Mouse (Mus musculus): ENCODE results near the gene Vwa5b2.

Vwa5b2 gene

DNA sequence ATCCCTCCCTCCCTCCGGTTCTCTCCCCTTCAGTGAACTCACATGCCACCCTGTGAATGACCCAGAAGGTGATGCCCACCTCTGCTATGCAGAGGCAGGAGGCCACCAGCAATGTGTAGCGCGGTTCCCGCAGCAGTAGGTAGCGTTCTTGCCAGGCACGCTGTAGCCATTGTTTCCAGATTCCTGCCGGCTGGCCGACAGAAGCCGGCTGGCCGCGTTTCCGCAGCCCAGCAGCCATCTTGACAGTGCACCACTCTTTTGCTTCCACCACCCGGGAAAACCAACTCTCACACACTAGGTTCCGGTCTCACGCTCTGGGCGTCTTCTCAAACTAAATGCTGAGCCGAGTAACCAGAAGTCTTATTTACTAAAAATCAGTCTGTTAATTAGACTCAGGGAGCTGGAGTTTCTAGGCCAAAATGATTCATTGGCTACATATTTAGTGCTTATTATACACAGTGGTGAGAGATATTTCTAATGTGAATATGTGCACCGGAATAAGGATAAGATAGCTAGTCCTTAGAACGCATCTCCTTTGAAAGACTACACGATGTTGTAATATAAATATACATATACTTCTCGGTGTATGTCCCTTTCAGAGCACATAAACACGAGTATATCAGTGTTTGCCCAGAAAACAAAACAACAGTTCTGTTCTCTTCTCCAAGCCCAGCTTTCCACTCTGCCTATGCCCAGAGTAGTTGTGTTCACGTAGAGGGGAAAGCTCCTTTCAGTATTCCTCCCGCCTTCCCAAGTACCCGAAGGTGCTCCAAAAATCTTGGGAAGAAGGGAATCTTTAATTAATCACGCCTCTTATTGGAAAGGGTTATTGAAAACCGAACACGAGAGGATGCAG, 21.5 kb downstream of the Vwa5b2 start:
- intact Hi-C loops (cut with DNase I): loop anchor here (5.0 kb wide), 1 partner anchor 73 kb away; the partner anchor contains the start of gene Ap2m1

DNA sequence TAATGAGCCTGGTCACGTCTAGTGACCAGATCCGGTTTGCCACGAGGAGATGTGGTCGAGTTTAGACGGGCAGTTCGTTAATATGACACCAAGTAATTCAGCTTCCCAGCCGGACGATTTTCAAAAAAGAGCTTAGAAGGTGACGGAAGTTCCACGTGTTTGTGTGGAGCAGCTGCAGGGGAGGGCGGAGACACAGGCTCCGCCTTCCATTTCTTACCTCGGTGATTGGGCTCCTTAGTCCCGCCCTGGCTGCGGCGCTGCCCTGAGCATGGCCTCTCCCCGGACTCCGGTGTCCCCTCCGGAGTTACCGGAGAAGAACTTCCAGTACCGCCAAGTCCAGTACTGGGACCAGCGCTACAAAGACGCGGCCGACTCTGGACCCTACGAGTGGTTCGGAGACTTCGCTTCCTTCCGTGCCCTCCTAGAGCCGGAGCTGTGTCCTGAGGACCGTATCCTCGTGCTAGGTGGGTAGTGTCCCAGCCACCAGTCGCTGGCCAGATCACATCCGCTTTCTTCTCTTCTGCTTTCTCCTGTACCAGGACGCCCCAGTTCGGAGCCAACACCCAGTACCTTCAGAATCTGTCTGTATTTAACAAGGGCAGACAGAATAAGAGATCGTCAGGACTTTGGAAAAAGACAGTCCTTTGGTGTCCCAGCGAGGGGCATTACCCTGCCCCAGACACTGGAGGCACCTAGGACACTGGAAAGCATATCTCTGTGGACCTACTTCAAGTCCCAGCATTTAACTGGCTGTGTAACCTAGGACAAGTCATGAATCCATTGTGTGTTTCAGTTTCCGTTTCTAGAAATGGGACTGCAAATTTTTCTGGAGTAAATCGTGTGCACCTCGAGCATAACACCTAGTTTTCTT, 22.3 kb downstream of the Vwa5b2 start, which contains the start of the genes Eef1akmt4, Gm49333 and Alg3:
Gene Eef1akmt4, plus strand, starts transcription at position 237 of the 871 bp plus-strand sequence.
Gene Gm49333, plus strand, starts transcription at position 254 of the 871 bp plus-strand sequence.
Gene Alg3, minus strand, starts transcription at position 379 of the 871 bp plus-strand sequence.
- intact Hi-C loops (cut with DNase I): loop anchor here (5.0 kb wide), 1 partner anchor 74 kb away; the partner anchor contains the start of gene Ap2m1

DNA sequence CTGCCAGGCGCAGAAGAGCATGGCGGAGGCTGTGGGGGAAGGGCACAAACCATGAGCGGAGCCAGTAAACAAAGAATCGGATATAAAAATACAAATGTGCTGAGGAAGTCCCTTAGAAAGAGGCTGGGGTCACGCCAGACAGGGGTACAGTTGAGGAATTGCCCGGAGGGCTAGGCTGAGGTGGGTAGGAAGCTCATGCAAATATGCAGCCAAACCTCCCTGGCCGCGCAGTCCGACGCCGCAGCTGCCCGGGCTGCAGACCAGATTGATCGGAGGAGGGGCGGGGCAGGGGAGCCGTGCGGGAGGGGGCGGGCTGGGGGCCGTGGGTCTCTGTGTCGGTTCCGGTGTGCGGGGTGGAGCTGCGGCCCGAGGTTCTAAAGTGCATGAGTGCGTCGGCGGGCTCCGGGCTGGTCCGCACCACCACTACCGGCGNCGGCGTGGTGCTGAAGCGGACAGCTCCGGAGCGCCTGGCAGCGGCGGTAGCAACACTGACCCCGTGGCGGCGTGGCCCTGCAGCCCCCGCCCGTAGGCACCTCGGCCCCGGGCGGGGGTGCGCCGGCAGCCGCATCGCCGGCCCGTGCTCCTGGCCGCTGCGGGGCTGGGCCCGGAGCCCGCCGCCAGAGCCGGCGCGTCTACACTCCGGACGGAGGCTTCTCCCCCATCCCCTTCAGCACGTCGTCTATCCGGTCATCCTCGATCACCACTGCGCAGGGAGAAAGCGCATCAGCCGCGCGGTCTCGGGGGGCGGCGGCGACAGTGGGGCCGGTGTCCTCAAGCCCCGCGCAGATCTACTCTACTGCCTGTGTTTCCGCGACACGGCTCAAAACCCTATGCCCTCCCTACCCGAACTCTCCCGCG, 30.5 kb downstream of the Vwa5b2 start:
- intact Hi-C loops (cut with DNase I): no loop called here

DNA sequence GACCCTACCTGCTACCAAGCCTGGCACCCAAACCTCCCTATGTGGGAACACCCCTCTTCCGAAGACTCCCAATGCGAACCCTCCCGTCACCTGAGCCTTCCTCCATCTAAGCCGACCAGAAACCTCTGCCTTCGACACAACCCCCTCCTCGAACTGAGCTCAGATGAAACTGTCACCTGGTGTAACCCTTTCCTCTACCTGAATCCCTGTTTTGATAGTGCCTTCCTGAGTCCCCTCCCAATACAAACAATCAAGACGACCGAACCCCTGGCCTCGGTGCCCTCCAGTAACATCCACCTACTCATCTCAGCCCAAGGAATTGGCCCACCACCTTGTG, 31.1 kb downstream of the Vwa5b2 start:
- intact Hi-C loops (cut with DNase I): no loop called here

DNA sequence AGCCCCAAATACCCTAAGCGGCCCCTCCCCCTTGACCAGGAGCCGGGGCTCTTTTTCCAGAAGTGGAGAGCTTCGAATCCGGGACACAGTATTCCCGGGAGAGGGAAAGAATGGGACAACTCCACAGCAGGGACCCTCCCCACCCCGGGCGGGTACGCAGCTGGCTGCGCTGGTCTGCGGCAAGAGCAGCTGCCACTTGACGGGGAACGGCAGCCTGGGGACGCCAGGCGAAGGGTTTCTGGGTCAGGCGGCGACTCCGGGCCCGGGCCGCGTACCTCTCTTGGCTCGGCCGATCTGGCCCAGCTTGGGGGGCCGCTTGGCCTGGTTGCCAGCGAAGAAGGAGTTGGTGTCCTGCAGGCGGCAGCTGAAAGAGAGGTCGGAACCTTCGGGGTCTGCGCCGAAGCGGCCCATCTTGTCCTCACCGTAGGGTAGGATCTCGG, 31.5 kb downstream of the Vwa5b2 start:
- intact Hi-C loops (cut with DNase I): no loop called here

DNA sequence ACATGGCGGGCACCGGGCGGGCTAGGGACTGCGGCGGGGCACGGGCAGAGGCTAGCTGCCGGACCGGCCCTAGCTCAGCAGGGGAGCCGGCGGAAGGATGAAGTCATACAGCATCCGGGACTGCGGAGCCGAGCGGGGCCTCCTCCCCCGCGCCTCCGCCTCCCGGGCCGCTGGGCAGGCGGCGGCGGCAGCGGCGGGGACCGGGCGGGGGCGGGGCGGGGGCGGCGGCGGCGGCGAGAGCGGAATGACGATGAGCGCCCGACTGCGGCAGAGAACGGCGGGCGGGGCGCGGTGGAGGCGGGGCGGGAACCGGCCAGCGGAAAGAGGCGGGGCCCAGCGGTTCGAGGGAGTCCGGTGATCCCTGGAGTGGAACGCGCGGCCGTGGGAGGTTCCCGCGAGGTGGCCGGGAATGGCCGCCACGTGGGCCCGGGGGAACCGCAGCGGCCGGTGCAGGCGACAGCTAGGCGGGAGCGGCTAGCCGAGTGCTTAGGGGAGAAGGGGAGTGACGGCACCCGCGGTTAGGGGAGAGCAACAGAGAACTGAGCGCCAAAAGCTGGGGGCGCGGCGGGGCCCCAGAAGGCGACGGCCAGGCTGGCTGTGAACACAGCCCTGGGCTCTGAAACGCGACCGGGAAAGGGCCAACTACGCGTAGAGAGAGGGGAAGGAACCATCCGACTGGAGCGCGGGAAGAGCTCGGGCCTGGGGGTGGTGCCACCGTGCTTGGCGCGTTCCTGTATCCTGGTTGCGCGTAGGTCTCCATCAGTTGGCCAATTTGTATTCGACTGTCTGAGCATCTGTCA, 32.1 kb downstream of the Vwa5b2 start, which contains the start of gene Camk2n2:
Gene Camk2n2, minus strand, starts transcription at position 97 of the 800 bp plus-strand sequence.
- intact Hi-C loops (cut with DNase I): no loop called here

DNA sequence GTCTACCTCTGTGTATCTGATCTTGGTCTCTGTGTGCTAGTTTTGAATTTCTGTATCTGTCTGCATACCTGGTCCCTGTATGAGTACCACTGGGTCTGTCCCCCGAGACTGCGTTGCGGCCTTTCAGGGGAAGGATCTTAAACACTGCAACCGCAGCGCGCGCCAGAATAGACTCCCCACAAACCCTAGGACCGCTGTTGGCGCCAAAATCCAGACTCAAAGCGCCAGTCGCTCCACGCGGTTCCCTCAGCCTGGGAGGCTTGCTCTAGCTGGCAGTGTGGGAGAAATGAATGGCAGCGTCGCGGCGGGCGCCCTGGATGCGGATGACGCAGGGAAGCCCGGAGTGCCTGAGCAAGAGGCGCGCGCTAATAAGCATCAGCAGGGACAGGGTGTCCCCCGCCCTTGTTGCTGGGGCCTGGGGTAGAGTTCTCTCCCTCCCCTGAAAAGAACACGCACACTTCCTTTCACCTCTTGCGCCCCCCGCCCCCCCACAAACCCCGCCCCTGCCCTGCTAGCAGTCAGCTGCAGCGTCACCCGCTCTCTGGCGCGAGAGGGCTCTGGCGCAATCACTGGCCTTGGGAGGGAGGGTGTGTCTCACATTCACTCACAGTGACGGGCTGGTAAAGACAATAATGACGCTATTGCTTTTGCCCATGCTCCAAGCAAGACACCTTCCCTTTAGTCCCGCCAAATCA, 32.9 kb downstream of the Vwa5b2 start:
- intact Hi-C loops (cut with DNase I): no loop called here

DNA sequence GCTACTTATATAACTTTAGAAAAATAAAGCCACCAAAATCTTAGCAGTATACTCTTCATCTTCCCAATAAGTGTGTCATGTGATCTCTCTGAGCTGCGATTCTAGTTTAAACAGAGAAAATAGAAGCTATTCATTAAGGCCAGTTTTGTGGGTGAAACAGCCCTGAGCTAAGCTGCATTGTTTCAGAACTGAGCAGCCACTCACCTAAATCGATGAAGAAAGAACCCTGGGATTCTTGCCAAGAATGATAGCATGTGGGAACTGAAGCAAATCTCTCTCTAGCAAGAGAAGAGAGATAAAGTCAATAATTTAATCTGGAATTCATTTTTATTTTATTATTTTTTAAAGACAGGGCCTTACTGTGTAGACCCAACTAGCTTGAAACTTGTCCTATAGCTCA, 33.9 kb downstream of the Vwa5b2 start:
- intact Hi-C loops (cut with DNase I): no loop called here

DNA sequence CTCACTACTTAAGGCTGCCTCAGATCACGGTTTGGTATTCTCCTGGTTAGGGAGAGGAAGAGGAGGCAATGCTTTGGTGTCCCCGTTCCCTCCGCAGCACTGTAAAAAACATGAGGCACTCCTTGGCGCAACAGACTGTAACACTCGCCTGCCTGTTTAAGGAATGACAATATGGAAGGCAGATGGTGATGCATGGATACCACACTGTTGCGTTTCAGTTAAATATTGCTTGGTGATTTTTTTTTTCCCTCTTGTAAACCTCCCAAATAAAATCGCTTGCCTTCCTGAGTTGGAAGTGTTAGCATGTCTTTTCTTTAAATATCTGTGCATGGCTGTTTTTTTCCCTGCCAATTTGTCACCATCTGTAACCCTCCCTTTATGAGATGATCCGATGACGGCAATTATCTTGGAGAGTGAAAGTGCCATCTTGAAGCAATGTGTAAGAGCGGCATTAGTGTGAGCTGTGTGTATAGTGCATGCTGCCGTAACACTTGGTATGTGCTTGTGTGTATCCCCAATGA, 39.7 kb downstream of the Vwa5b2 start:
- intact Hi-C loops (cut with DNase I): no loop called here

DNA sequence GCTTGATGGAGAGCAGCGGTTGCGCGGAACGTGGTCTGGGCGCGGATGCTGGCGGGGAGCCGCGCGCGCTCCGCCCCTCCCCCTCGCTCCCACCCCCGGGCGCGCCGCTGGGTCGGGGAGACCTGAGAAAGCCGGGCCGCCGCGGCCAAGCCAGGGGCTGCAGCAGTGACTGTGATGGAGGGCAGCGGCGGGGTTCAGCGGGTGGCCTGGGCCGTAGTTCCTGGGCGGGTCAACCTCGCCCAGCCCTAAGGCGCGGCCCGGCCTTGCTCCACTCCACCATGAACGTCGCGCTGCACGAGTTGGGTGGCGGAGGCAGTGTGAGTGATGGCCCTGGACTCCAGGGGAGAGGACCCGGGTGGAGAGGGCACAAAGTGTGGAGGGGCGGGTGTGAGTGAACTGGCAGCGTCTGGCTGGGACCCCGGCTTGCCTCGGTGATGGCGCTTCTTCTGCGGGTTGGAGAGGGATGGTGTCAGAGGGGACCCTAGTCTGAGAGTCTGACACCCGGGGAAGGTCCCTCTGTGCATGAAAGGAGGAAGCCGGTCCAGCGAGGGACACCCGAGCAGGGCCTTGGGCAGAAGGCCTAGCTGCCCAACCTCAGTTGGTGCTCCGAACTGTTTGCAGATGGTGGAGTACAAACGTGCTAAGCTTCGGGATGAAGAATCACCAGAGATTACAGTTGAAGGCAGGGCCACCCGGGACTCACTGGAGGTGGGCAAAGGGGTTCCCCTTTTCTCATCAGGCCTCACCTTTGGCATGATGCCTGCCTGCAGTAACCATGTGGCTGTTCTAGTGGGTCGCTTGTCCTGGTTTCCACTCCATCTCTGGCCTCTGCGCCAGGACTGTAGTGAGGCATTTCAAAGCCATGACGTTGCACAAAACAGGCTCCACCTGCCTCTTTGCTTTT, 40.7 kb downstream of the Vwa5b2 start, which contains the start of gene Ece2:
Gene Ece2, plus strand, starts transcription at position 98 of the 904 bp plus-strand sequence.
- intact Hi-C loops (cut with DNase I): no loop called here

DNA sequence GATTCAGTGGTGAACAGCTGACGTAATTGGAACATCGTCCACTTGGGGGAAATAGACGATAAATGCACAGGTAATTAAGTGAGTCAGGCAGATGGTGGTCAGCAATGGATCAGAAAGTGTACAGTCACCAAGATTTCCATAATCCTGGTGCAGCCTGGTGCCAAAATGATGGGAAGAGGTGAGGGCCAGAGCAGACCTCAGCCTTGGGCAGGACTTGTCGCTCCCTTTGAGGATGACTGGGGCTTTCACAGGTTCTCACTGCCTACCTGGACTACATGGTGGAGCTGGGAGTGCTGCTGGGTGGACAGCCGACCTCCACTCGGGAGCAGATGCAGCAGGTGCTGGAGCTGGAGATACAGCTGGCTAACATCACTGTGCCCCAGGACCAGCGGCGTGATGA, 48.1 kb downstream of the Vwa5b2 start:
- intact Hi-C loops (cut with DNase I): no loop called here

DNA sequence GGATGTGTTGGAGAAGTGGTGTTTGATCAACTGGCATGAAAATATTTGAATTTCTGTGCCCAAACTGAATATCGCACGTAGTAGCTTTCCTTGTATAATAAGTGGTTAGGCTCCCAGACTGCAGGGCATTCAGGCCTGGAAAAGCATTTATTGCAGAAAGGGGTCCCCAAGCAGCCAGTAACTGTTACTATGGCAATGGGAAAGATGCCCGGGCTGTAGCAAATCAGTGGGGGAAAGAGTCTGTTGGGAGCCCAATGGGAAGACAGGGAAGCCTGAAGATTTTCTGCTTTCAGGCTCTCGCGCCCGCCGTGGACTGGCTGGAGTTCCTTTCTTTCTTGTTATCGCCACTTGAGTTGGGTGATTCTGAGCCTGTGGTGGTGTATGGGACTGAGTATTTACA, 49.1 kb downstream of the Vwa5b2 start:
- intact Hi-C loops (cut with DNase I): no loop called here

DNA sequence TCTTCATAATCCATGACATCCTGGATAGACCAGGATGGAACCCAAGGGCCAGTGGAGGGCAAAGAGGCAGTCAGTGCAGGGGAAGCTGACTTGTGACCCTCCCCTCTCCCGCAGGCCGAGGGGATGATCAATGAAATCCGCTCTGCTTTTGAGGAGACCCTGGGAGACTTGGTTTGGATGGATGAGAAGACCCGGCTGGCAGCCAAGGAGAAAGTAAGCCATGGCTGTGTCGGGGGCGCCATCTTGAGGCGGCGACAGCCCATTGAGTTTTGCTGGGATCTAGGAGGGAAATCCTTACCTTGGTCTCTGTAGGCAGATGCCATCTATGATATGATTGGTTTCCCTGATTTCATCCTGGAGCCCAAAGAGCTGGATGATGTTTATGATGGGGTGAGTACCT, 52.9 kb downstream of the Vwa5b2 start:
- intact Hi-C loops (cut with DNase I): loop anchor here (5.0 kb wide), 1 partner anchor 135 kb away; no protein-coding TSS in a partner anchor

DNA sequence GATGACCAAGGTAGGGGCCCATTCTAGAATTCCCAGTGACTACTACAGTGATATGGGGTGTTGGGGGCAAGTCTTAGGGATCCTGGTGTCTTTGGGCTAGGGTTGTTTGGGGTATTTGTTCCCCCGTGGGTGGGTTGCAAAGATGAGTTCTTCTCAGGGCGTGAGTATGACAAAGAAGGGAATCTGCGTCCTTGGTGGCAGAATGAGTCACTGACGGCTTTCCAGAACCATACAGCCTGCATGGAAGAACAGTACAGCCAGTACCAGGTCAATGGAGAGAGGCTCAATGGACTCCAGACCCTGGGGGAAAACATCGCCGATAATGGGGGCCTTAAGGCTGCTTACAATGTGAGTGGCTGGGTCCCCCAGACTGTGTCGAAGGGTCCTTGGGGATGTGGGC, 54.6 kb downstream of the Vwa5b2 start:
- intact Hi-C loops (cut with DNase I): loop anchor here (5.0 kb wide), 1 partner anchor 137 kb away; no protein-coding TSS in a partner anchor

DNA sequence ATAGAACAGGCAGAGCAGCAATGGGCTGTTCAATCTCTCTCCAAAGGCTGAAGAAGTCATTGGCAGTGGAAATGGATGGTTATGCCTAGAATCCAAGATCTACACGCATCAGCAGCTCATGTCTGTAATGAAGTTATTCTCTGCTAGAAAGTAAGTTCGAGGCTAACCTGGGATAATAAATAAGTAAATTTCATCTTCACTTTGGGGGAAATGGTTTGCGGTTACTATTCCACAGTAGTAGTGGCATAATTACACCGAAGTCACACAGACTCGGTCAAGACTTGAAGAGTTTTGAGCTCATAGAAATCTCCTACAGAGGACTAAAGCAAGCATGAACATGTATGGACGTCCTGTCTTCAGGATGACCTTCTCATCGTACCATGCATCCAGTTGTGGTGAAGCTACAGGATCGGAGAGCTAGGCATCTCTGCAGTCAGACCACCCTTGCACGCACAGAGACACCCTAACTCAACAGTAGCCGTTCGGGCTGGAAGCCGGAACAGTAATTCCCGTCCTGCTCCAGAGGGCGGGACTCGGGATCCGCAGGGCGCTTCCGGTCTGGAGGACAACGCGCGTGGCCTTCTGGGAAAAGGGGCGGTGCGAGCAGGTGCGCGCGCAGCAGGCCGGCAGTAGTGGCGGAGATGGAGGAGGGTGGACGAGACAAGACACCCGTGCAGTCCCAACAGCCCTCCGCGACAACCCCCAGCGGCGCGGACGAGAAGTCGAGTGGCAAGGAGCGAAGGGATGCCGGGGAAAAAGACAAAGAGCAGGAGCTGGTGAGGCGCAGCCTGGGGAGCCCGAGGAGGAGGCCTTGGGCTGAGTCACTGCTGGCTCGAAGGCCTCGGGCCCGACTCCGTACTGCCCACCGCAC, 62.0 kb downstream of the Vwa5b2 start, which contains the start of gene Psmd2:
Gene Psmd2, plus strand, starts transcription at position 577 of the 871 bp plus-strand sequence.
- intact Hi-C loops (cut with DNase I): no loop called here

DNA sequence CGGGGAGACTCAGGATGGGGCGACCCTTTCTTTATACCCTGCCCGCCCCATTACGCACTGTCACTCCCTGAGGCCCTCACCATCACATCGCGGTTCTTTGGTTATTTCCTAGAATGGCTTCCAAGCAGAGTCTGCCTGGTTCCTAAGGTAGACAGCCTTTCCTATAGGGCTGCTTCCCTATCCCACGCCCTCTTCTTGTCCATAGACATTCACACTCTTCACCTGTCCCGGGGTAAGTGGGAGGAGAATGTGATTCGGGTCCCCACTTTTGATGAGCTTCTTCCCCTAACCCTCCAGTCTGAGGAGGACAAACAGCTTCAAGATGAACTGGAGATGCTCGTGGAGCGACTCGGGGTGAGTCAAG, 62.7 kb downstream of the Vwa5b2 start:
- intact Hi-C loops (cut with DNase I): no loop called here

DNA sequence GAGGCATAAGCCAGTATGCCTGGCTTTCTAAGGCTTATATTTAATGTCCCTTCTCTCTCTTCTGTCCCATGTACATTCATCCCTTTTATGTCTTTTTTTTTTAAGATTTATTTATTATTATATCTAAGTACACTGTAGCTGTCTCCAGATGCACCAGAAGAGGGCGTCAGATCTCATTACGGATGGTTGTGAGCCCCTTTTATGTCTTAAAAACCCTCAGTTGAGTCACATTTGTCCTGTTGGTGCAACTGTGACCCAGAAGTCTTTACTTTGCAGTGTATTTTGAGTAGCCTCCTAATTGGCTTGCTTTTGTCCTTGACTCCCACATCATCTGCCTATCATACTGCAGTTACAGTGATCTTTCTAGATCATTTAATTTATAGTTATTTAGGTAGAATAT, 64.0 kb downstream of the Vwa5b2 start:
- intact Hi-C loops (cut with DNase I): no loop called here
